Mouse (Mus musculus) liver, adult 2 months (tissue): Measurements from ENCODE around the gene Metrn.

ENCODE experiments used
- CTCF ChIP-seq: fragments of 200-500 bp; IDR thresholded peaks from 2 replicates; pipeline ENCODE4 v1.5.1; 2011; ENCODE audit warnings: low read depth, low read length, control low read depth
- POLR2A ChIP-seq: fragments of 200-500 bp; IDR thresholded peaks from 2 replicates; pipeline ENCODE4 v1.6.1; 2011; ENCODE audit warnings: low read length, control low read depth; ENCODE audit not compliant: insufficient read depth; ENCODE audit errors: extremely low read depth

GRCm38 (mm10) chr17:25829558-25830017 is 32.7 kb upstream of the Metrn start:
- TF ChIP-seq POLR2A (no peak), CTCF (no peak)
